Mouse (Mus musculus) embryonic facial prominence, embryonic 12.5 days (tissue): ENCODE results near the gene Phospho1. TPM values are rescaled to one million over a fixed set of nuclear protein-coding genes. Genes with fewer than 3 reads are reported as not detected.
"Not testable (repeated sequence)": the region's sequence is repeated elsewhere in the genome, so short reads cannot be mapped to it uniquely, and the experiment has no call there.

Experiments used
- ATAC-seq: fragments of 200-750 bp; cut with Nextera tagmentation; 2 replicates; pipeline ENCODE4 v1.8.0; 2017; ENCODE audit not compliant: insufficient number of reproducible peaks, insufficient read depth, low FRiP score, low TSS enrichment
- H3K27ac ChIP-seq: fragments of 300-500 bp; sonication (generic); 2 replicates; pipeline ENCODE4 v1.5.1; 2016; ENCODE audit warnings: mild to moderate bottlenecking
- H3K27me3 ChIP-seq: fragments of 300-500 bp; sonication (generic); 2 replicates; pipeline ENCODE4 v1.6.1; 2016; ENCODE audit warnings: mild to moderate bottlenecking, moderate library complexity
- H3K36me3 ChIP-seq: fragments of 300-500 bp; sonication (generic); 2 replicates; pipeline ENCODE4 v1.6.1; 2016; ENCODE audit warnings: mild to moderate bottlenecking
- H3K4me1 ChIP-seq: fragments of 300-500 bp; sonication (generic); 2 replicates; pipeline ENCODE4 v1.6.1; 2016
- H3K4me2 ChIP-seq: fragments of 300-500 bp; sonication (generic); replicated peaks from 2 replicates; pipeline ENCODE4 v1.6.1; 2016; ENCODE audit warnings: mild to moderate bottlenecking, moderate library complexity
- H3K4me3 ChIP-seq: fragments of 300-500 bp; sonication (generic); 2 replicates; pipeline ENCODE4 v1.5.1; 2016; ENCODE audit warnings: mild to moderate bottlenecking
- H3K9ac ChIP-seq: fragments of 300-500 bp; sonication (generic); 2 replicates; pipeline ENCODE4 v1.6.1; 2016; ENCODE audit warnings: mild to moderate bottlenecking, moderate library complexity
- H3K9me3 ChIP-seq: fragments of 300-500 bp; sonication (generic); 2 replicates; pipeline ENCODE4 v1.6.1; 2016; ENCODE audit warnings: mild to moderate bottlenecking, moderate library complexity
- WGBS: fragments of 180-500 bp; shearing (Covaris S2); methylation state at CpG from one replicate; pipeline ENCODE4 v1.1.7; 2016; 5-methylcytosine and 5-hydroxymethylcytosine counted together
- polyA plus RNA-seq: library from polyadenylated mRNA; unstranded; fragments of >200 nt; fragmentation: Nextera tagmentation; extraction: Ambion mirVana; gene quantifications from 2 replicates; pipeline ENCODE4 v1.2.1, GENCODE M21; 2016

Phospho1 gene
- polyA plus RNA-seq, 1 experiment from 2014 or later, result not detected

- H3K27me3 ChIP-seq, result 0 out of 2 replicates have a peak, but pooled peaks cover 11% of the 10 kb centered on the region
- not testable (repeated sequence) for H3K9ac ChIP-seq, H3K36me3 ChIP-seq, ATAC-seq, H3K4me2 ChIP-seq, H3K27ac ChIP-seq, H3K4me1 ChIP-seq, H3K4me3 ChIP-seq, H3K9me3 ChIP-seq
- WGBS, result 75% methylated on average over 2 of the region's 2 CpGs
Observed at GRCm38 (mm10) chr11:95879861-95880260, 55.6 kb downstream of the Phospho1 start.

Other genes with a start within 250 kb of the Phospho1 start
- gene Ngfr, start 236.8 kb upstream of the Phospho1 start, polyA plus RNA-seq, result 33.0 and 36.7 TPM in 2 replicates
- 229 and 231 TPM in 2 replicates for gene Phb, start 157.5 kb upstream of the Phospho1 start, polyA plus RNA-seq
- 23.7 and 24.5 TPM in 2 replicates for gene Zfp652, start 111.8 kb upstream of the Phospho1 start, polyA plus RNA-seq
- 2.0 and 2.1 TPM in 2 replicates for gene B130006D01Rik, start 100.9 kb upstream of the Phospho1 start, polyA plus RNA-seq
- 8.9 and 13.1 TPM in 2 replicates for gene Gngt2, start 12.7 kb downstream of the Phospho1 start, polyA plus RNA-seq
- 4.3 and 5.0 TPM in 2 replicates for gene Abi3, start 18.0 kb downstream of the Phospho1 start, polyA plus RNA-seq
- gene B4galnt2, start 90.4 kb downstream of the Phospho1 start, polyA plus RNA-seq, result not detected in 2 replicates
- gene Igf2bp1, start 181.4 kb downstream of the Phospho1 start, polyA plus RNA-seq, result 89.6 and 95.3 TPM in 2 replicates
- gene Gip, start 200.0 kb downstream of the Phospho1 start, polyA plus RNA-seq, result not detected in 2 replicates
- gene Snf8, start 210.4 kb downstream of the Phospho1 start, polyA plus RNA-seq, result 105 and 106 TPM in 2 replicates
- gene Ube2z, start 240.9 kb downstream of the Phospho1 start, polyA plus RNA-seq, result 49.2 and 53.0 TPM in 2 replicates